Mouse (Mus musculus) forebrain, embryonic 12.5 days (tissue): ENCODE measurements around the gene Arhgap22. TPM values are rescaled to one million over a fixed set of nuclear protein-coding genes. Genes with fewer than 3 reads are reported as not detected.

Experiments
- ATAC-seq: fragments of 200-750 bp; cut with Nextera tagmentation; 2 replicates; pipeline ENCODE4 v1.8.0; 2017; ENCODE audit warnings: moderate TSS enrichment; ENCODE audit not compliant: low FRiP score
- H3K27ac ChIP-seq: fragments of 300-500 bp; sonication (generic); 2 replicates; pipeline ENCODE4 v1.5.1; 2016; ENCODE audit warnings: mild to moderate bottlenecking
- H3K27me3 ChIP-seq: fragments of 300-500 bp; sonication (generic); 2 replicates; pipeline ENCODE4 v1.6.1; 2016; ENCODE audit warnings: mild to moderate bottlenecking
- H3K36me3 ChIP-seq: fragments of 300-500 bp; sonication (generic); replicated peaks from 2 replicates; pipeline ENCODE4 v1.6.1; 2016; ENCODE audit warnings: mild to moderate bottlenecking
- H3K4me1 ChIP-seq: fragments of 300-500 bp; sonication (generic); 2 replicates; pipeline ENCODE4 v1.6.1; 2016
- H3K4me2 ChIP-seq: fragments of 300-500 bp; sonication (generic); 2 replicates; pipeline ENCODE4 v1.6.1; 2016; ENCODE audit warnings: mild to moderate bottlenecking, moderate library complexity
- H3K4me3 ChIP-seq: fragments of 300-500 bp; sonication (generic); replicated peaks from 2 replicates; pipeline ENCODE4 v1.5.1; 2016; ENCODE audit warnings: mild to moderate bottlenecking
- H3K9ac ChIP-seq: fragments of 300-500 bp; sonication (generic); 2 replicates; pipeline ENCODE4 v1.6.1; 2016; ENCODE audit warnings: mild to moderate bottlenecking
- H3K9me3 ChIP-seq: fragments of 300-500 bp; sonication (generic); 2 replicates; pipeline ENCODE4 v1.6.1; 2016
- WGBS: fragments of 180-500 bp; shearing (Covaris S2); methylation state at CpG from one replicate; pipeline ENCODE4 v1.1.7; 2016; 5-methylcytosine and 5-hydroxymethylcytosine counted together
- polyA plus RNA-seq: library from polyadenylated mRNA; unstranded; fragments of >200 nt; fragmentation: Nextera tagmentation; extraction: Ambion mirVana; gene quantifications from 2 replicates; pipeline ENCODE4 v1.2.1, GENCODE M21; 2016

Gene Arhgap22
- polyA plus RNA-seq, 1 experiment from 2014 or later, result 0.55 TPM

- Histone ChIP-seq H3K4me3 (no peak overlapping the region), H3K36me3 (no peaks in the 10 kb centered on the region), H3K27ac (no peak overlapping the region), H3K9me3 (no peaks in the 10 kb centered on the region), H3K4me1 (peaks cover 7% of the 10 kb centered on the region), H3K27me3 (peaks cover 54% of the 10 kb centered on the region), H3K4me2 (no peak overlapping the region), H3K9ac (no peak overlapping the region)
- no peak for ATAC-seq
- WGBS, result 59% methylated on average over 4 of the region's 4 CpGs
Observed at GRCm38 (mm10) chr14:33347738-33348137, 133.9 kb downstream of the Arhgap22 start.

DNA sequence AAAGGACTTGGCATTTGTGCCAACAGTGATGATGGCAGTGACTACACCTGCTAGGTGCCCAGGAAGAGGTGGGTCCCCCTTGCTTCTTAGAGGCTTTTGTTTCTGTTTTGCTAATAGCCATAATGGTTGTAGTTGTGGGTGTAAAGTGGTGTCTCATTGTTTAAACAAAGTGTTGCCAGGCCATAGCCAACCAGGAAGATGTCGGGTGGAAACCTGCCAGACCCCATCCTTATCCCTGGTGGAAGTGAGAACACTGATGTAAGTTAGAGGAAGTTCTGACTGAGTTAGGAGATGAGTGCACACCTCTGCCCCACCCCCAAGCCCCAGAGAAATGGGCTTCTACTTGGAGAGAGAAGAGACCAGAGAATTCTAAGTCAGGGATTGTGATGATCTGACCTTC is 134.3 kb downstream of the Arhgap22 start:
- Histone ChIP-seq H3K27me3 (peaks cover 58% of the 10 kb centered on the region), H3K4me2 (no peak overlapping the region), H3K4me3 (no peak overlapping the region), H3K36me3 (no peaks in the 10 kb centered on the region), H3K9ac (no peak overlapping the region), H3K9me3 (no peaks in the 10 kb centered on the region), H3K27ac (no peak overlapping the region), H3K4me1 (peaks cover 7% of the 10 kb centered on the region)
- no peak for ATAC-seq
- 87% methylated on average over 1 of the region's 1 CpGs for WGBS

- no peaks in the 10 kb centered on the region for H3K9me3 ChIP-seq
- peak overlapping the region; percentile 42 for H3K4me3 ChIP-seq
- WGBS, result under 1% methylated on average over 42 of the region's 42 CpGs
- H3K9ac ChIP-seq, result peak overlapping the region; percentile 49
- no peak for ATAC-seq
- peak overlapping the region; percentile 72 for H3K4me2 ChIP-seq
- peaks cover 7% of the 10 kb centered on the region for H3K4me1 ChIP-seq
- no peaks in the 10 kb centered on the region for H3K36me3 ChIP-seq
- no peak overlapping the region for H3K27ac ChIP-seq
- peaks cover 61% of the 10 kb centered on the region for H3K27me3 ChIP-seq
Observed at GRCm38 (mm10) chr14:33351019-33351418, 137.2 kb downstream of the Arhgap22 start.

- WGBS, result 77% methylated on average over 6 of the region's 6 CpGs
- no peak for ATAC-seq
Observed at GRCm38 (mm10) chr14:33351984-33352722, 138.3 kb downstream of the Arhgap22 start.

GRCm38 (mm10) chr14:33352890-33353289 is 139.1 kb downstream of the Arhgap22 start:
- Histone ChIP-seq H3K27me3 (peaks cover 55% of the 10 kb centered on the region), H3K9me3 (no peaks in the 10 kb centered on the region), H3K36me3 (no peaks in the 10 kb centered on the region), H3K27ac (no peak overlapping the region), H3K4me1 (peaks cover 13% of the 10 kb centered on the region), H3K4me2 (no peak overlapping the region), H3K9ac (no peak overlapping the region), H3K4me3 (no peak overlapping the region)
- no peak for ATAC-seq
- 86% methylated on average over 6 of the region's 6 CpGs for WGBS

More at GRCm38 (mm10) chr14:33351984-33352722, 138.3 kb downstream of the Arhgap22 start:
- Histone ChIP-seq H3K4me2 (no peak overlapping the region), H3K4me3 (no peak overlapping the region), H3K36me3 (no peaks in the 10 kb centered on the region), H3K27me3 (peaks cover 61% of the 10 kb centered on the region), H3K4me1 (peaks cover 7% of the 10 kb centered on the region), H3K9me3 (no peaks in the 10 kb centered on the region), H3K27ac (no peak overlapping the region), H3K9ac (no peak overlapping the region)

DNA sequence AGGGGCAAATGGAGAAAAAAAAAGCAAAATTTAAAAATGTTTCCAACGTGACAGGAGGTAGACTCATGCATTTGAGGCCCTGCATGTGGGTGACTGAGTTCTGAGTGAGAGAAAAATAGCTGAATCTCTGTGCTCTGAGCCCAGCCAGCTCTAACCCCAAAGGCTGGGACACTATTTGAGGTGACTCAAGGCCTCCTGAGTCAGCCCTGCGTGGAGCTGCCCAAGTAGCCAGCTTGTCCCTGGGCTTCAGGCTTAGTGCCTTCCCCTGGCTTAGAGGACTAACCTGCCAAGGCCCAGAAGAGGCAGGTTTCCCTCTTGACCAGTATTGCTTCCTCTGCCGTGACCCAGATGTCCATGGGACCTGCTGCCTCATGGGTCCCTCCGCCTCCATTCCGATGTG is 141.4 kb downstream of the Arhgap22 start:
- ATAC-seq, result no peak
- H3K4me1 ChIP-seq, result peaks cover 14% of the 10 kb centered on the region
- H3K4me2 ChIP-seq, result no peak overlapping the region
- H3K4me3 ChIP-seq, result no peak overlapping the region
- no peak overlapping the region for H3K27ac ChIP-seq
- H3K9ac ChIP-seq, result no peak overlapping the region
- H3K27me3 ChIP-seq, result peaks cover 32% of the 10 kb centered on the region
- no peaks in the 10 kb centered on the region for H3K36me3 ChIP-seq
- H3K9me3 ChIP-seq, result no peaks in the 10 kb centered on the region
- 86% methylated on average over 5 of the region's 5 CpGs for WGBS

- peaks cover 9% of the 10 kb centered on the region for H3K4me1 ChIP-seq
- H3K27me3 ChIP-seq, result peaks cover 10% of the 10 kb centered on the region
- no peak overlapping the region for H3K9ac ChIP-seq
- H3K4me2 ChIP-seq, result no peak overlapping the region
- H3K9me3 ChIP-seq, result no peaks in the 10 kb centered on the region
- ATAC-seq, result no peak
- H3K36me3 ChIP-seq, result no peaks in the 10 kb centered on the region
- H3K27ac ChIP-seq, result no peak overlapping the region
- 66% methylated on average over 12 of the region's 12 CpGs for WGBS
- H3K4me3 ChIP-seq, result no peak overlapping the region
Observed at GRCm38 (mm10) chr14:33357600-33358368, 144.0 kb downstream of the Arhgap22 start.

- no peak overlapping the region for H3K27ac ChIP-seq
- H3K4me2 ChIP-seq, result no peak overlapping the region
- ATAC-seq, result no peak
- 89% methylated on average over 8 of the region's 8 CpGs for WGBS
- H3K9me3 ChIP-seq, result no peaks in the 10 kb centered on the region
- no peak overlapping the region for H3K4me3 ChIP-seq
- peaks cover 12% of the 10 kb centered on the region for H3K4me1 ChIP-seq
- no peaks in the 10 kb centered on the region for H3K36me3 ChIP-seq
- 0 out of 2 replicates have a peak, but pooled peaks cover 4% of the 10 kb centered on the region for H3K27me3 ChIP-seq
- no peak overlapping the region for H3K9ac ChIP-seq
Observed at GRCm38 (mm10) chr14:33358891-33359290, 145.1 kb downstream of the Arhgap22 start.

DNA sequence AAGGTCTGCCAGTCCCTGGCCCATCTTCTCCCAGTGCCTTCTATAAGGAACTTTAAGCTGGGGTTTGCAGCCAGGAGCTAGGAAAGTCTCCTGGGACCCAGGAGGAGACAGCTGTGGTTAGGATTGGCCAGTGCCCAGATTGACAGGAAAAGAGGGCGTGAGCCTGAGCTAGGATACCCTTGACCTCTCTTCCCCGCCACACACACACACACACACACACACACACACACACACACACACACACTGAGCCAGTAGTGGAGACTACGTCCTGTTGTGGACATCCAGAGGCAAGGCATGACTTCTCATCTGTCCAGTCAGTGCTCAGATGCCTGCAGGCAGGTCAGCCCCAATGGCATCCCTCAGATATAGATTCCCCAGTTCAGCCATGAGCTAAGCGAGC is 147.7 kb downstream of the Arhgap22 start:
- no peak overlapping the region for H3K27ac ChIP-seq
- 0 out of 2 replicates have a peak, but pooled peaks cover 4% of the 10 kb centered on the region for H3K27me3 ChIP-seq
- no peaks in the 10 kb centered on the region for H3K36me3 ChIP-seq
- H3K9me3 ChIP-seq, result no peaks in the 10 kb centered on the region
- 66% methylated on average over 4 of the region's 4 CpGs for WGBS
- ATAC-seq, result no peak
- no peak overlapping the region for H3K4me2 ChIP-seq
- H3K4me3 ChIP-seq, result no peak overlapping the region
- H3K9ac ChIP-seq, result no peak overlapping the region
- H3K4me1 ChIP-seq, result peaks cover 12% of the 10 kb centered on the region

DNA sequence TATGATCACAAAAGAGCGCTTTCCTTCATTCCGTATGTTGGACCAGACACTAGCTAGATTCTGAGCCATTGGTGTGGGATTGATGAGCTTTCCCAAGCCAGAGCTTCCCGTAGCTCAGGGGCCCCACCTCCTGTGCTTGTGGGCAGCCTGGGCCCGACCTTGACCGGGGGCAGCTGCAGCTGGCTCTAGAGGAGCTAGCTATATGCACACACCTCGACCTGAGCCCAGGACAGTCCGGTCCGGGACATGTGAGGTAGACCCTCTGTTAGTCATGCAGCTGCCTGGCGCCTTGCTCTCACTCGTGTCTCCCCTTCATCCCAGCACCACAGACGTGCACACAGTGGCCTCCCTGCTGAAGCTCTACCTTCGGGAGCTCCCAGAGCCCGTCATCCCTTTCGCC is 148.3 kb downstream of the Arhgap22 start:
- no peaks in the 10 kb centered on the region for H3K9me3 ChIP-seq
- WGBS, result 74% methylated on average over 14 of the region's 14 CpGs
- no peak overlapping the region for H3K9ac ChIP-seq
- no peaks in the 10 kb centered on the region for H3K36me3 ChIP-seq
- no peak overlapping the region for H3K4me2 ChIP-seq
- 0 out of 2 replicates have a peak, but pooled peaks cover 4% of the 10 kb centered on the region for H3K27me3 ChIP-seq
- peaks cover 12% of the 10 kb centered on the region for H3K4me1 ChIP-seq
- no peak overlapping the region for H3K4me3 ChIP-seq
- no peak overlapping the region for H3K27ac ChIP-seq
- no peak for ATAC-seq

DNA sequence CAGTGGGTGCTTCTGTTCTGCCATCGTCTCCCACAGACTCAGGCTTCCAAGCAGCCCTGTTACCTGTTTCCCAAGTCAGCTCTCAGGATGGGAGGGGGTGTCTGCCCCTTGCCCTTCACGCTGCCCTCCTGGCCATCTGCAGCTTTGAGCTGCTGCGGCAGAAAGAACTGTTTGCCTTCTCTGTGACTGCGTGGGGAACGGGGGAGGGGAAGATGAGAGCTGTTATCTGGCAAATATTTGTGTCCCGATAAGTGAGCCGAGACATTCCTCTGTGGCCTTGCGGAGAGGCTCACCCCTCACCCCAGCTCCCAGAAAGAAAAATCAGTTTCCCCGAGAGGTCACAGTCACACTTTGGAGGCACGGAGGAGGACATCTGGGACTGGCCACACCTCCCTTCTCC is 149.0 kb downstream of the Arhgap22 start:
- H3K9ac ChIP-seq, result no peak overlapping the region
- whole genome bisulfite sequencing, result 53% methylated on average over 10 of the region's 10 CpGs
- H3K27ac ChIP-seq, result no peak overlapping the region
- ATAC-seq, result no peak
- no peaks in the 10 kb centered on the region for H3K36me3 ChIP-seq
- H3K27me3 ChIP-seq, result 0 out of 2 replicates have a peak, but pooled peaks cover 4% of the 10 kb centered on the region
- peaks cover 8% of the 10 kb centered on the region for H3K4me1 ChIP-seq
- no peak overlapping the region for H3K4me2 ChIP-seq
- H3K4me3 ChIP-seq, result no peak overlapping the region
- H3K9me3 ChIP-seq, result no peaks in the 10 kb centered on the region

DNA sequence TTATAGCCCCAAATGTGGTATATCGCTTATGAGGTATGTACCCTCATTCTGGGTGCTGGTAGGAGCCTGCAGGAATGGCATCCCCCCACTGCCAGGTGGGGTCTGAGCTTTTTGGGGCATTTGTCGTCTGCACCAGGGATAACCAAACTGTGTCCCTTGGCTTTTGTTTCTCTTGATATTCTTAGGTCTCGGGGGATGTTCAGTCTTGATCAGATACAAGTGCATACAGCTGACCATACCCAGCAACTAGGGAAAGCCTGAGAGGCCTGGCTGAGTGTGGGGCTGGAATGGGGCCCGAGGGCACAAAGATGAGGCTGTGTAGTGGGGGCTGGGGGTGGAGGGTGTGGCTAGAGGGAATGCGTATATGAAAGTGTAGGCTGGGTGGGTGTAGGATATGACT is 149.8 kb downstream of the Arhgap22 start:
- Histone ChIP-seq H3K9me3 (no peaks in the 10 kb centered on the region), H3K9ac (no peak overlapping the region), H3K4me1 (peaks cover 6% of the 10 kb centered on the region), H3K4me3 (no peak overlapping the region), H3K27ac (no peak overlapping the region), H3K27me3 (0 out of 2 replicates have a peak, but pooled peaks cover 4% of the 10 kb centered on the region), H3K4me2 (no peak overlapping the region), H3K36me3 (no peaks in the 10 kb centered on the region)
- WGBS, result 85% methylated on average over 5 of the region's 5 CpGs
- no peak for ATAC-seq
